Mouse (Mus musculus): ENCODE measurements around the gene Tmem102. TPM values are rescaled to one million over a fixed set of nuclear protein-coding genes. Genes with fewer than 3 reads are reported as not detected.

Gene Tmem102
- polyA plus RNA-seq, 1 experiment from 2014 or later, result 22.9 TPM

GRCm38 (mm10) chr11:69810280-69810679, 4.9 kb upstream of the Tmem102 start:
- H3K27ac ChIP-seq (ENCODE audit: low read depth), result no peak overlapping the region
- H3K9me3 ChIP-seq (ENCODE audit: control insufficient read depth, low read length), result no peaks in the 10 kb centered on the region
- DNase-seq (ENCODE audit: low spot score) (no peak), ATAC-seq (replicated peaks; ENCODE audit: low FRiP score, low TSS enrichment, low read depth) (no peak)
- no peak overlapping the region for H3K9ac ChIP-seq (ENCODE audit: low read length)
- H3K27me3 ChIP-seq (replicated peaks; ENCODE audit: control insufficient read depth, insufficient read depth, low read length), result peaks cover 10% of the 10 kb centered on the region
- no peaks in the 10 kb centered on the region for H3K36me3 ChIP-seq (ENCODE audit: control insufficient read depth, insufficient read depth, low read length)
- H3K4me3 ChIP-seq (ENCODE audit: low read depth, low read length), result no peak overlapping the region
- no peaks in the 10 kb centered on the region for H3K4me1 ChIP-seq (replicated peaks; ENCODE audit: control insufficient read depth, insufficient read depth, low read length)
- H3K4me2 ChIP-seq (ENCODE audit: low read length), result no peak overlapping the region

GRCm38 (mm10) chr11:69807641-69808040, 2.2 kb upstream of the Tmem102 start:
- Histone ChIP-seq H3K9me3 (ENCODE audit: control insufficient read depth, low read length) (no peaks in the 10 kb centered on the region), H3K27me3 (replicated peaks; ENCODE audit: control insufficient read depth, insufficient read depth, low read length) (peaks cover 23% of the 10 kb centered on the region), H3K27ac (ENCODE audit: low read depth) (no peak overlapping the region), H3K9ac (ENCODE audit: low read length) (no peak overlapping the region), H3K4me3 (ENCODE audit: low read depth, low read length) (no peak overlapping the region), H3K4me1 (replicated peaks; ENCODE audit: control insufficient read depth, insufficient read depth, low read length) (peaks cover 15% of the 10 kb centered on the region; the same call in 1 of the 2 replicates), H3K4me2 (ENCODE audit: low read length) (no peak overlapping the region), H3K36me3 (ENCODE audit: control insufficient read depth, insufficient read depth, low read length) (no peaks in the 10 kb centered on the region)
- ATAC-seq (replicated peaks; ENCODE audit: low FRiP score, low TSS enrichment, low read depth) (no peak), DNase-seq (ENCODE audit: low spot score) (no peak)
- 55% methylated on average over 2 of the region's 2 CpGs for WGBS

GRCm38 (mm10) chr11:69806378-69806777, 954 bp upstream of the Tmem102 start:
- WGBS, result 80% methylated on average over 4 of the region's 4 CpGs
- Histone ChIP-seq H3K36me3 (ENCODE audit: control insufficient read depth, insufficient read depth, low read length) (no peaks in the 10 kb centered on the region), H3K4me2 (ENCODE audit: low read length) (no peak overlapping the region), H3K9me3 (ENCODE audit: control insufficient read depth, low read length) (no peaks in the 10 kb centered on the region), H3K27ac (ENCODE audit: low read depth) (no peak overlapping the region), H3K4me1 (replicated peaks; ENCODE audit: control insufficient read depth, insufficient read depth, low read length) (peaks cover 26% of the 10 kb centered on the region), H3K9ac (ENCODE audit: low read length) (no peak overlapping the region), H3K27me3 (replicated peaks; ENCODE audit: control insufficient read depth, insufficient read depth, low read length) (peaks cover 35% of the 10 kb centered on the region), H3K4me3 (ENCODE audit: low read depth, low read length) (no peak overlapping the region)
- no peak for DNase-seq (ENCODE audit: low spot score)
- no peak for ATAC-seq (replicated peaks; ENCODE audit: low FRiP score, low TSS enrichment, low read depth)

- H3K9me3 ChIP-seq (ENCODE audit: control insufficient read depth, low read length), result no peaks in the 10 kb centered on the region
- 4% methylated on average over 12 of the region's 12 CpGs for WGBS
- H3K4me1 ChIP-seq (replicated peaks; ENCODE audit: control insufficient read depth, insufficient read depth, low read length), result peaks cover 38% of the 10 kb centered on the region
- no peak overlapping the region for H3K27ac ChIP-seq (ENCODE audit: low read depth)
- H3K27me3 ChIP-seq (replicated peaks; ENCODE audit: control insufficient read depth, insufficient read depth, low read length), result peaks cover 38% of the 10 kb centered on the region
- no peak for DNase-seq (ENCODE audit: low spot score)
- H3K4me3 ChIP-seq (ENCODE audit: low read depth, low read length), result peak overlapping the region; percentile 58
- H3K36me3 ChIP-seq (ENCODE audit: control insufficient read depth, insufficient read depth, low read length), result no peaks in the 10 kb centered on the region
- ATAC-seq (replicated peaks; ENCODE audit: low FRiP score, low TSS enrichment, low read depth), result no peak
- H3K9ac ChIP-seq (ENCODE audit: low read length), result peak overlapping the region; percentile 23
- peak overlapping the region; percentile 82 for H3K4me2 ChIP-seq (ENCODE audit: low read length)
Observed at GRCm38 (mm10) chr11:69804652-69804940, 828 bp downstream of the Tmem102 start.

GRCm38 (mm10) chr11:69803786-69804651, 1.4 kb downstream of the Tmem102 start:
- peak overlapping the region; percentile 58 for H3K4me3 ChIP-seq (ENCODE audit: low read depth, low read length)
- H3K9me3 ChIP-seq (ENCODE audit: control insufficient read depth, low read length), result no peaks in the 10 kb centered on the region
- DNase-seq (ENCODE audit: low spot score) (peak; percentile 82), ATAC-seq (replicated peaks; ENCODE audit: low FRiP score, low TSS enrichment, low read depth) (peak; percentile 41)
- 2% methylated on average over 59 of the region's 60 CpGs for WGBS
- H3K9ac ChIP-seq (ENCODE audit: low read length), result peak overlapping the region; percentile 42
- peak overlapping the region; percentile 82 for H3K4me2 ChIP-seq (ENCODE audit: low read length)
- no peak overlapping the region for H3K27ac ChIP-seq (ENCODE audit: low read depth)
- H3K27me3 ChIP-seq (replicated peaks; ENCODE audit: control insufficient read depth, insufficient read depth, low read length), result peaks cover 38% of the 10 kb centered on the region
- H3K36me3 ChIP-seq (ENCODE audit: control insufficient read depth, insufficient read depth, low read length), result no peaks in the 10 kb centered on the region
- peaks cover 44% of the 10 kb centered on the region for H3K4me1 ChIP-seq (replicated peaks; ENCODE audit: control insufficient read depth, insufficient read depth, low read length)

- ATAC-seq (replicated peaks; ENCODE audit: low FRiP score, low TSS enrichment, low read depth), result peak; percentile 16; the same call in 1 of the 2 replicates
- Histone ChIP-seq H3K36me3 (ENCODE audit: control insufficient read depth, insufficient read depth, low read length) (no peaks in the 10 kb centered on the region), H3K27me3 (replicated peaks; ENCODE audit: control insufficient read depth, insufficient read depth, low read length) (peaks cover 38% of the 10 kb centered on the region), H3K9ac (ENCODE audit: low read length) (peak overlapping the region; percentile 42), H3K4me2 (ENCODE audit: low read length) (peak overlapping the region; percentile 82), H3K4me1 (replicated peaks; ENCODE audit: control insufficient read depth, insufficient read depth, low read length) (peaks cover 44% of the 10 kb centered on the region), H3K9me3 (ENCODE audit: control insufficient read depth, low read length) (no peaks in the 10 kb centered on the region), H3K4me3 (ENCODE audit: low read depth, low read length) (peak overlapping the region; percentile 58), H3K27ac (ENCODE audit: low read depth) (no peak overlapping the region)
- no peak for DNase-seq (ENCODE audit: low spot score)
- 3% methylated on average over 12 of the region's 12 CpGs for WGBS
Observed at GRCm38 (mm10) chr11:69803328-69803727, 2.1 kb downstream of the Tmem102 start.

- no peaks in the 10 kb centered on the region for H3K36me3 ChIP-seq (ENCODE audit: control insufficient read depth, insufficient read depth, low read length)
- DNase-seq (ENCODE audit: low spot score) (peak; percentile 89), ATAC-seq (replicated peaks; ENCODE audit: low FRiP score, low TSS enrichment, low read depth) (no peak)
- H3K4me3 ChIP-seq (ENCODE audit: low read depth, low read length), result peak overlapping the region; percentile 58
- H3K27ac ChIP-seq (ENCODE audit: low read depth), result no peak overlapping the region
- peaks cover 38% of the 10 kb centered on the region for H3K27me3 ChIP-seq (replicated peaks; ENCODE audit: control insufficient read depth, insufficient read depth, low read length)
- peaks cover 44% of the 10 kb centered on the region for H3K4me1 ChIP-seq (replicated peaks; ENCODE audit: control insufficient read depth, insufficient read depth, low read length)
- peak overlapping the region; percentile 42; the same call in 1 of the 2 replicates for H3K9ac ChIP-seq (ENCODE audit: low read length)
- under 1% methylated on average over 29 of the region's 33 CpGs for WGBS
- no peaks in the 10 kb centered on the region for H3K9me3 ChIP-seq (ENCODE audit: control insufficient read depth, low read length)
- peak overlapping the region; percentile 82 for H3K4me2 ChIP-seq (ENCODE audit: low read length)
Observed at GRCm38 (mm10) chr11:69802648-69803105, 2.7 kb downstream of the Tmem102 start.

GRCm38 (mm10) chr11:69801379-69801977, 3.9 kb downstream of the Tmem102 start, which contains the start of gene Fgf11:
Gene Fgf11, minus strand, starts transcription at chr11:69801857.
- DNase-seq (ENCODE audit: low spot score), result peak; percentile 59
- peak within 1 kb of the TSS; percentile 58 for H3K4me3 ChIP-seq (ENCODE audit: low read depth, low read length)
- no peaks in the 10 kb centered on the region for H3K36me3 ChIP-seq (ENCODE audit: control insufficient read depth, insufficient read depth, low read length)
- peaks cover 44% of the 10 kb centered on the region for H3K4me1 ChIP-seq (replicated peaks; ENCODE audit: control insufficient read depth, insufficient read depth, low read length)
- H3K27ac ChIP-seq (ENCODE audit: low read depth), result peak within 1 kb of the TSS; percentile 19; the same call in 1 of the 2 replicates
- ATAC-seq (replicated peaks; ENCODE audit: low FRiP score, low TSS enrichment, low read depth), result no peak
- peak within 1 kb of the TSS; percentile 48 for H3K9ac ChIP-seq (ENCODE audit: low read length)
- under 1% methylated on average over 33 of the region's 33 CpGs for WGBS
- peaks cover 38% of the 10 kb centered on the region for H3K27me3 ChIP-seq (replicated peaks; ENCODE audit: control insufficient read depth, insufficient read depth, low read length)
- peak within 1 kb of the TSS; percentile 82 for H3K4me2 ChIP-seq (ENCODE audit: low read length)
- no peaks in the 10 kb centered on the region for H3K9me3 ChIP-seq (ENCODE audit: control insufficient read depth, low read length)
